Mouse (Mus musculus): ENCODE measurements around the gene Gpr176. TPM values are rescaled to one million over a fixed set of nuclear protein-coding genes. Genes with fewer than 3 reads are reported as not detected.

The Gpr176 gene
- polyA plus RNA-seq, 1 experiment from 2014 or later, result 1.3 TPM

DNA sequence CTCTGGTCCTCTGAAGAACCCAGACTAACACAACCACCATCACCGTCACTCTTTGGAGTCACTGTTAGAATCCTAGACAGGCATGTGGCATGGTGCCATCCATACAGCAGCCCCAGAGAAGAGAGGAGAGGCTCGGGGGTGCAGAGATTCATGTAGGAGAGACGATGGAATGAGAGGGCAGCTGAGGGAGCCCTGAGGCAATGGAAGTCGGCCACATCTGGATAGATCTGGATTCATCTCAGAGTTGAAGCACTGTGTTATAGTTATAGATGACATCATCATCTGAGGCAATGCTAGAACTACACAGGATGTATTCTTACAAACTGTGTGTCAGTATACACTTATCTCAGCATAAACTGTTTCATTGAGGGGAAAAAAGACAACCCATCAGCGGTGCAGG, 54.0 kb downstream of the Gpr176 start:
- Histone ChIP-seq H3K4me3 (ENCODE audit: low read depth, low read length) (no peak overlapping the region), H3K27me3 (replicated peaks; ENCODE audit: control insufficient read depth, insufficient read depth, low read length) (no peaks in the 10 kb centered on the region), H3K27ac (ENCODE audit: low read depth, low read length) (no peak overlapping the region), H3K4me2 (no peak overlapping the region), H3K36me3 (ENCODE audit: control insufficient read depth, insufficient read depth, low read length) (no peaks in the 10 kb centered on the region), H3K9ac (ENCODE audit: low read depth, low read length) (no peak overlapping the region), H3K9me3 (ENCODE audit: control insufficient read depth, low read length) (no peaks in the 10 kb centered on the region), H3K4me1 (replicated peaks; ENCODE audit: control insufficient read depth, insufficient read depth, low read length) (no peaks in the 10 kb centered on the region)
- ATAC-seq (replicated peaks; ENCODE audit: low FRiP score) (no peak), DNase-seq (ENCODE audit: low spot score) (no peak)
- WGBS, result 74% methylated on average over 5 of the region's 5 CpGs

- WGBS, result 67% methylated on average over 2 of the region's 2 CpGs
- Histone ChIP-seq H3K36me3 (ENCODE audit: control insufficient read depth, insufficient read depth, low read length) (no peaks in the 10 kb centered on the region), H3K4me1 (replicated peaks; ENCODE audit: control insufficient read depth, insufficient read depth, low read length) (no peaks in the 10 kb centered on the region), H3K27me3 (replicated peaks; ENCODE audit: control insufficient read depth, insufficient read depth, low read length) (no peaks in the 10 kb centered on the region), H3K4me2 (no peak overlapping the region), H3K4me3 (ENCODE audit: low read depth, low read length) (no peak overlapping the region), H3K9me3 (ENCODE audit: control insufficient read depth, low read length) (no peaks in the 10 kb centered on the region), H3K27ac (ENCODE audit: low read depth, low read length) (no peak overlapping the region), H3K9ac (ENCODE audit: low read depth, low read length) (no peak overlapping the region)
- ATAC-seq (replicated peaks; ENCODE audit: low FRiP score), result no peak
- DNase-seq (ENCODE audit: low spot score), result no peak
Observed at GRCm38 (mm10) chr2:118316939-118317338, 56.3 kb downstream of the Gpr176 start.

DNA sequence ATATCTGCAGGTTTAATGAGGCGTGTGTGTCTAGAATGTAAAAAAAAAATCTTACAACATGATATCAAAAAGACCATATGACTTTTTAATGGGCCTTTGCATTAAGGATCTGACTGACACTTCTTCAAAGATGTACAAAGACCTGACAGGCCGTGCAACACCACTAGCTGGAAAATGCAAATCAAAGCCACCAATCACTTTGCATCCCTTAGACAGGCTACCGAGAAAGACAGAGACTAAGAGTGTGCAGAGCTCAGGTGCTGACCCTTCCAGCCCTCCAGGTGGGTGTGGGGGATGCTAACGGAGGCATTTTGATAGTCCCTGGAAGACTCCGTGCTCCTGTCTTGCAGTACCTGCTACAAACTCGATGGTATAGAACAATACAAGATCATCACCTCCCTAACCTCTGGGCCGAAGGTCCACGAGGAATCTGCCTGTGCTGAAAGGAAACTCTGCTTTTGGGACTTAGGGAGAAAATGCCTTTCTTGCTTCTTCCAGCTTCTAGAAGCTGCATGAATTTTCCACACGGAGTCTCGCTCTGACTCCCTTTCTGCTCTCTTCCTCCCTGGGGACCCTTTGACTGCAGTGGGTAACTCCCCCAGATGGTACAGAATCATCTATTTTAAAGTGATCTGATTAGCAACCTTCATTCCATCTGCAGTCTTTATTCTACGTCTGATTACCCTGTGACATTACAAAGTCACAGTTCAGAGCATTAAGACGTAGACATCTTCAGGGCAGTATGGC, 57.4 kb downstream of the Gpr176 start:
- no peak for ATAC-seq (replicated peaks; ENCODE audit: low FRiP score)
- WGBS, result 85% methylated on average over 12 of the region's 12 CpGs
- no peaks in the 10 kb centered on the region for H3K36me3 ChIP-seq (ENCODE audit: control insufficient read depth, insufficient read depth, low read length)

DNA sequence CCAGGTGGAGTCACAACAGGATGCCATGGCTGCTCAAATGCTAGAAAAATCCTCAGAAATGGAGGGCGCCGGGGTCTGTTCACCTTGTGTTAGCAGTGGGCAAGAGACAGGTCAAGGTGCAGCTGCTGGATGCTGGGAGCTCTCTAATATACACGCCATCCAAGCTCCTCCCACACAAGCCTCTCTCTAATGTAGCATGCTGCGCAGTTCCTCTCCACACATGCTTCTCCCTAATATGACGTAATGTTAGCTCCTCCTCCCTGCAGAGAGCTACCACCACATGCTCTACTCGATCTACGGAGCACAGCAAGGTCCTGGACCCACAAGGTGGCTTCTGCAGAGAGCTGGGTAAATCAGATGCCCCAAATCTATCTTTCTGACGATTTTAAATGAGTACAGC, 65.7 kb downstream of the Gpr176 start:
- 55% methylated on average over 8 of the region's 8 CpGs for WGBS
- H3K9ac ChIP-seq (ENCODE audit: low read depth, low read length), result no peak overlapping the region
- DNase-seq (ENCODE audit: low spot score) (no peak), ATAC-seq (replicated peaks; ENCODE audit: low FRiP score) (0 out of 2 replicates have a peak, but pooled peaks have one; percentile 47)
- no peak overlapping the region for H3K4me3 ChIP-seq (ENCODE audit: low read depth, low read length)
- no peak overlapping the region for H3K27ac ChIP-seq (ENCODE audit: low read depth, low read length)
- H3K4me2 ChIP-seq, result no peak overlapping the region
- no peaks in the 10 kb centered on the region for H3K9me3 ChIP-seq (ENCODE audit: control insufficient read depth, low read length)
- H3K36me3 ChIP-seq (ENCODE audit: control insufficient read depth, insufficient read depth, low read length), result no peaks in the 10 kb centered on the region
- no peaks in the 10 kb centered on the region for H3K4me1 ChIP-seq (replicated peaks; ENCODE audit: control insufficient read depth, insufficient read depth, low read length)
- no peaks in the 10 kb centered on the region for H3K27me3 ChIP-seq (replicated peaks; ENCODE audit: control insufficient read depth, insufficient read depth, low read length)

More for the DNA sequence above, 57.4 kb downstream of the Gpr176 start:
- Histone ChIP-seq H3K27me3 (replicated peaks; ENCODE audit: control insufficient read depth, insufficient read depth, low read length) (no peaks in the 10 kb centered on the region), H3K4me1 (replicated peaks; ENCODE audit: control insufficient read depth, insufficient read depth, low read length) (no peaks in the 10 kb centered on the region), H3K4me3 (ENCODE audit: low read depth, low read length) (no peak overlapping the region), H3K4me2 (no peak overlapping the region), H3K9ac (ENCODE audit: low read depth, low read length) (no peak overlapping the region), H3K9me3 (ENCODE audit: control insufficient read depth, low read length) (no peaks in the 10 kb centered on the region), H3K27ac (ENCODE audit: low read depth, low read length) (no peak overlapping the region)
- DNase-seq (ENCODE audit: low spot score), result no peak

GRCm38 (mm10) chr2:118306966-118307365, 66.3 kb downstream of the Gpr176 start:
- H3K4me2 ChIP-seq, result no peak overlapping the region
- no peak overlapping the region for H3K4me3 ChIP-seq (ENCODE audit: low read depth, low read length)
- no peaks in the 10 kb centered on the region for H3K4me1 ChIP-seq (replicated peaks; ENCODE audit: control insufficient read depth, insufficient read depth, low read length)
- DNase-seq (ENCODE audit: low spot score) (no peak), ATAC-seq (replicated peaks; ENCODE audit: low FRiP score) (no peak)
- H3K27ac ChIP-seq (ENCODE audit: low read depth, low read length), result peak overlapping the region; percentile 2; the same call in 1 of the 2 replicates
- H3K27me3 ChIP-seq (replicated peaks; ENCODE audit: control insufficient read depth, insufficient read depth, low read length), result no peaks in the 10 kb centered on the region
- no peaks in the 10 kb centered on the region for H3K36me3 ChIP-seq (ENCODE audit: control insufficient read depth, insufficient read depth, low read length)
- WGBS, result 64% methylated on average over 2 of the region's 2 CpGs
- H3K9ac ChIP-seq (ENCODE audit: low read depth, low read length), result no peak overlapping the region
- no peaks in the 10 kb centered on the region for H3K9me3 ChIP-seq (ENCODE audit: control insufficient read depth, low read length)

DNA sequence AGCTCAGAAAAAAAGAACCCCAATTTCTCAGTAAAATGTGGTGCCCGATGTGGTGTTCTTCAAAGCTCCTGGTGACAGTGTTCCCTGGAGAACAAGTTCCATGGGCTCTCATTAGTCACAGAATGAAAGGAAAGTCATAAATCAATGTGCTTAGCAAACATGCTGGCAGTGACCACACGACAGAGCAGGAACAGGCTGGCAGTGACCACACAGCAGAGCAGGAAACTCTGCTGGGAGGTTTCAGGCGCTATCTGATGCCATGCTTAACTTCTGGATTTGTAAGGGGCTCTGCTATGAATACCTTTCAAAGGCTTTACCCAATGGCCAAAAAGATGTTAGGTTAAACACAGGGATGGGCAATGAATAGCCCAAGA, 66.7 kb downstream of the Gpr176 start:
- H3K27me3 ChIP-seq (replicated peaks; ENCODE audit: control insufficient read depth, insufficient read depth, low read length), result no peaks in the 10 kb centered on the region
- H3K9me3 ChIP-seq (ENCODE audit: control insufficient read depth, low read length), result no peaks in the 10 kb centered on the region
- peak; percentile 32; the same call in 1 of the 2 replicates for ATAC-seq (replicated peaks; ENCODE audit: low FRiP score)
- no peak for DNase-seq (ENCODE audit: low spot score)
- H3K27ac ChIP-seq (ENCODE audit: low read depth, low read length), result peak overlapping the region; percentile 10; the same call in 1 of the 2 replicates
- WGBS, result 22% methylated on average over 3 of the region's 3 CpGs
- no peaks in the 10 kb centered on the region for H3K36me3 ChIP-seq (ENCODE audit: control insufficient read depth, insufficient read depth, low read length)
- H3K4me2 ChIP-seq, result no peak overlapping the region
- H3K4me3 ChIP-seq (ENCODE audit: low read depth, low read length), result no peak overlapping the region
- no peaks in the 10 kb centered on the region for H3K4me1 ChIP-seq (replicated peaks; ENCODE audit: control insufficient read depth, insufficient read depth, low read length)
- H3K9ac ChIP-seq (ENCODE audit: low read depth, low read length), result no peak overlapping the region

DNA sequence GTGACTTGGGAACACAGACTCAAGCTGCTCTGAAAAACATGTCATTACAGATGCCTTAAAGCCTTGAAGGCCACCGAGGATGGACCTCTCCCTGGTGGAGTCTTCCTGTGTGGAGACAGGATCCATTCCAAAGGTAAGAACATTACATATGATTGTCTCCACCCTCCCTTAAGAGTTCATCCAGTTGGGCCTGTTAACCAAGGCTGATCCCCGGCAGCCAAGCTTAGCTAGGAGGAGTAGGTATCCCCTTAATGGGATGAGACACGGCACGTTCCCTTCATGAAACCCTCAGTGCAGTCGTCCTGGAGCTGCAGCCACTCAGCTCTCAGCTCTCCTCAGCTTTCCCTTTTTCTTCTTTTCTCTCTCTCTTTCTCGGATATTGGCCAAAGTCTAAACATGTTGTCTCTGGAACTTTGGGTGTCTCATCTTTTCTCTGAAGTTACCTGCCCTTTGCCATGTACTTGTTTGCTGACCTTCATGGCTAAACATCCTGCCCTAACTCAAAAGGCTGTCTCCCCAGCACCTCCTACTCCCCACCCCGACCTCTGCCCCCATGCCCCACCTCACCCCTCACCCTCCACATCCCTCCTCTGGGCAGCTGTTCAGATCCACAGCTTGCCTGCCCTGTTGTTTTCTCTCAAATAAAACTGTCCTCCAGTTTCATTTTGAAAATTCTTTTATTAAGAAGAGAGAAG, 67.2 kb downstream of the Gpr176 start:
- H3K27me3 ChIP-seq (replicated peaks; ENCODE audit: control insufficient read depth, insufficient read depth, low read length), result no peaks in the 10 kb centered on the region
- no peak overlapping the region for H3K9ac ChIP-seq (ENCODE audit: low read depth, low read length)
- H3K27ac ChIP-seq (ENCODE audit: low read depth, low read length), result peak overlapping the region; percentile 0; the same call in 1 of the 2 replicates
- H3K9me3 ChIP-seq (ENCODE audit: control insufficient read depth, low read length), result no peaks in the 10 kb centered on the region
- no peaks in the 10 kb centered on the region for H3K36me3 ChIP-seq (ENCODE audit: control insufficient read depth, insufficient read depth, low read length)
- H3K4me2 ChIP-seq, result no peak overlapping the region
- no peaks in the 10 kb centered on the region for H3K4me1 ChIP-seq (replicated peaks; ENCODE audit: control insufficient read depth, insufficient read depth, low read length)
- no peak for DNase-seq (ENCODE audit: low spot score)
- peak; percentile 51 for ATAC-seq (replicated peaks; ENCODE audit: low FRiP score)
- WGBS, result 57% methylated on average over 7 of the region's 7 CpGs
- no peak overlapping the region for H3K4me3 ChIP-seq (ENCODE audit: low read depth, low read length)

- no peak for DNase-seq (ENCODE audit: low spot score)
Observed at GRCm38 (mm10) chr2:118303456-118303855, 69.8 kb downstream of the Gpr176 start.

GRCm38 (mm10) chr2:118301656-118302055, 71.6 kb downstream of the Gpr176 start:
- Histone ChIP-seq H3K9ac (ENCODE audit: low read depth, low read length) (no peak overlapping the region), H3K27ac (ENCODE audit: low read depth, low read length) (no peak overlapping the region), H3K4me3 (ENCODE audit: low read depth, low read length) (no peak overlapping the region), H3K4me2 (no peak overlapping the region), H3K36me3 (ENCODE audit: control insufficient read depth, insufficient read depth, low read length) (no peaks in the 10 kb centered on the region), H3K27me3 (replicated peaks; ENCODE audit: control insufficient read depth, insufficient read depth, low read length) (no peaks in the 10 kb centered on the region), H3K9me3 (ENCODE audit: control insufficient read depth, low read length) (no peaks in the 10 kb centered on the region), H3K4me1 (replicated peaks; ENCODE audit: control insufficient read depth, insufficient read depth, low read length) (no peaks in the 10 kb centered on the region)
- DNase-seq (ENCODE audit: low spot score) (no peak), ATAC-seq (replicated peaks; ENCODE audit: low FRiP score) (no peak)
- WGBS, result 73% methylated on average over 2 of the region's 2 CpGs

More at GRCm38 (mm10) chr2:118303456-118303855, 69.8 kb downstream of the Gpr176 start:
- no peaks in the 10 kb centered on the region for H3K9me3 ChIP-seq (ENCODE audit: control insufficient read depth, low read length)
- no peak overlapping the region for H3K9ac ChIP-seq (ENCODE audit: low read depth, low read length)
- no peak overlapping the region for H3K4me2 ChIP-seq
- 71% methylated on average over 4 of the region's 4 CpGs for WGBS
- no peak overlapping the region for H3K4me3 ChIP-seq (ENCODE audit: low read depth, low read length)
- ATAC-seq (replicated peaks; ENCODE audit: low FRiP score), result no peak
- no peaks in the 10 kb centered on the region for H3K36me3 ChIP-seq (ENCODE audit: control insufficient read depth, insufficient read depth, low read length)
- no peak overlapping the region for H3K27ac ChIP-seq (ENCODE audit: low read depth, low read length)
- H3K4me1 ChIP-seq (replicated peaks; ENCODE audit: control insufficient read depth, insufficient read depth, low read length), result no peaks in the 10 kb centered on the region
- H3K27me3 ChIP-seq (replicated peaks; ENCODE audit: control insufficient read depth, insufficient read depth, low read length), result no peaks in the 10 kb centered on the region
